Mouse (Mus musculus): ENCODE results near the gene Rpap1. TPM values are rescaled to one million over a fixed set of nuclear protein-coding genes. Genes with fewer than 3 reads are reported as not detected.
"Not testable (repeated sequence)": the region's sequence is repeated elsewhere in the genome, so short reads cannot be mapped to it uniquely, and the experiment has no call there.

The Rpap1 gene
- total RNA-seq, 2 experiments from 2014 or later = 17.5 to 18.8 TPM

GRCm38 (mm10) chr2:119744163-119745111 is 42.9 kb downstream of the Rpap1 start:
- intact Hi-C loops (cut with DNase I) = no loop called here
- DNase-seq (ENCODE audit: low spot score in 2 of 2) = no peak

GRCm38 (mm10) chr2:119743808-119744162 is 43.6 kb downstream of the Rpap1 start:
- peak in 1 of 2 experiments; percentile 54 for DNase-seq (ENCODE audit: low spot score in 2 of 2)
- intact Hi-C loops (cut with DNase I) = no loop called here

GRCm38 (mm10) chr2:119743176-119743807 is 44.0 kb downstream of the Rpap1 start:
- intact Hi-C loops (cut with DNase I) = no loop called here
- peak; percentile 73 to 77 for DNase-seq (ENCODE audit: low spot score in 2 of 2)

- intact Hi-C loops (cut with DNase I) = no loop called here
- DNase-seq (ENCODE audit: low spot score in 2 of 2) = peak in 1 of 2 experiments; percentile 57
Observed at GRCm38 (mm10) chr2:119742461-119743175, 44.7 kb downstream of the Rpap1 start.

GRCm38 (mm10) chr2:119741581-119742411 is 45.5 kb downstream of the Rpap1 start, which contains the start of gene Itpka:
Gene Itpka, plus strand, starts transcription at chr2:119742337.
- intact Hi-C loops (cut with DNase I) = no loop called here
- DNase-seq (ENCODE audit: low spot score in 2 of 2) = peak in 1 of 2 experiments; percentile 58

- no peak for DNase-seq (ENCODE audit: low spot score in 2 of 2)
- intact Hi-C loops (cut with DNase I) = no loop called here
Observed at GRCm38 (mm10) chr2:119740567-119740966, 46.8 kb downstream of the Rpap1 start.

- intact Hi-C loops (cut with DNase I) = no loop called here
- no peak for DNase-seq (ENCODE audit: low spot score in 2 of 2)
Observed at GRCm38 (mm10) chr2:119737124-119737523, 50.2 kb downstream of the Rpap1 start.

GRCm38 (mm10) chr2:119730735-119731134 is 56.6 kb downstream of the Rpap1 start:
- no peak for DNase-seq (ENCODE audit: low spot score in 2 of 2)
- intact Hi-C loops (cut with DNase I) = no loop called here

- intact Hi-C loops (cut with DNase I) = no loop called here
- no peak for DNase-seq (ENCODE audit: low spot score in 2 of 2)
Observed at GRCm38 (mm10) chr2:119727762-119728416, 59.4 kb downstream of the Rpap1 start.

GRCm38 (mm10) chr2:119721070-119721469 is 66.3 kb downstream of the Rpap1 start:
- intact Hi-C loops (cut with DNase I) = no loop called here
- no peak for DNase-seq (ENCODE audit: low spot score in 2 of 2)

- DNase-seq (ENCODE audit: low spot score in 2 of 2); intact Hi-C loops (cut with DNase I): not testable (repeated sequence)
Observed at GRCm38 (mm10) chr2:119715868-119716267, 71.5 kb downstream of the Rpap1 start.

Other genes starting within 250 kb of the Rpap1 start
- 1 to 10 TPM in 1 of 2 experiments, under 1 TPM in 1; 0.95 to 1.3 TPM for gene Exd1, start 239.9 kb downstream of the Rpap1 start, total RNA-seq (2021)
- 100 to 1,000 TPM; 133 to 141 TPM for gene Chp1, start 239.8 kb downstream of the Rpap1 start, total RNA-seq (2021)
- gene Nusap1, start 169.2 kb downstream of the Rpap1 start, total RNA-seq (2021) = 1 to 10 TPM in 1 of 2 experiments, under 1 TPM in 1; 0.57 to 1.3 TPM
- 1 to 10 TPM; 1.2 to 1.7 TPM for gene Oip5, start 169.1 kb downstream of the Rpap1 start, total RNA-seq (2021)
- 10 to 100 TPM; 27.7 to 30.3 TPM for gene Ndufaf1, start 124.7 kb downstream of the Rpap1 start, total RNA-seq (2021)
- gene Rtf1, start 112.5 kb downstream of the Rpap1 start, total RNA-seq (2021) = 10 to 100 TPM; 59.6 to 61.6 TPM
- gene Itpka, start 45.2 kb downstream of the Rpap1 start, total RNA-seq (2021) = 100 to 1,000 TPM; 171 to 177 TPM
- gene Ltk, start 27.1 kb downstream of the Rpap1 start, total RNA-seq (2021) = 10 to 100 TPM; 12.4 to 13.5 TPM
- gene Tyro3, start 10.2 kb upstream of the Rpap1 start, total RNA-seq (2021) = 100 to 1,000 TPM; 117 to 119 TPM
- gene Mga, start 109.7 kb upstream of the Rpap1 start, total RNA-seq (2021) = 10 to 100 TPM; 57.9 to 65.6 TPM
- 10 to 100 TPM; 61.2 to 65.9 TPM for gene Mapkbp1, start 185.2 kb upstream of the Rpap1 start, total RNA-seq (2021)
- gene Jmjd7, start 239.9 kb upstream of the Rpap1 start, total RNA-seq (2021) = 1 to 10 TPM; 4.0 to 5.0 TPM
- gene Gm28042, start 240.0 kb upstream of the Rpap1 start, total RNA-seq (2021) = 1 to 10 TPM; 1.0 to 1.2 TPM
- gene Pla2g4b, start 245.9 kb upstream of the Rpap1 start, total RNA-seq (2021) = 1 to 10 TPM; 2.4 to 4.2 TPM